Mouse (Mus musculus): ENCODE measurements around the gene Des.

DNA sequence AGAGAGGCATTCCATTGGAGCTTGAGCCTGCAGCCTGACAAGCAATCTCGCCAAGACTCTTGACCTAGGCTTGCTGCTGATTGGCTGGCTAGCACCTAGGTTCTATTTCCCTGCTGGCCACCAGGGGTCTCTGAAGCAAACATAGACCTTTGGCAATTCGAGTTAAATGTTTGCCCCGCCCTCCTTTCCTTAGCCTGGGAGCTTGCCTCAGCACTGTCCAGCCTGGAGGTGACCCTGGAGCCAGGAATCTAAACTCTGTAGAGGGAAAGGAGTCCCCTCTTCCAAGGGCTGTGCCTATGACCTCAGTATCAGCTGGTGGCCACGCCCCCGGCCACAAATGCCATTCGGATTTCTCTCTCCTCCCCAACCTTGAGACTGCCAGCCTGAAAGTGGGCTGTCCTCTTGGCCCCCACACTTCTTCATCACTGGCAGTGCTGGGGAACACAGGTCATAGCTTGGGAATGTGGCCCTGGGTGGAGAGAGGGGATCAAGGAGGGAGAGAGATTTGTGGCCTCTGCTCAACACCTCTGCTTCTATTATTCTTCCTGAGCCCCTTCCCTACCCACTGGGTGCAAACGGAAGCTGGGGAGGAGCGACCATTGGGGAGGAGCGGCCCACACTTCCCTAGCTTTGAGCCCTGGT is 38.8 kb downstream of the Des start:
- peak; percentile 65 to 83 (median 70) for TF ChIP-seq CTCF (IDR thresholded peaks at IDR 0.05 in 2 of 3, conservative IDR thresholded peaks at IDR 0.05 in 1 of 3; ENCODE audit: control insufficient read depth in 1 of 3, insufficient read depth in 1 of 3, low read depth in 2 of 3, low read length in 3 of 3, poor library complexity in 1 of 3, severe bottlenecking in 1 of 3)
- no peak for TF ChIP-seq CHD2 (IDR thresholded peaks at IDR 0.05; ENCODE audit: low read length)
- no peak for TF ChIP-seq EP300 (IDR thresholded peaks at IDR 0.05; ENCODE audit: low read depth in 1 of 2, low read length in 2 of 2)
- no peak for TF ChIP-seq MYC (IDR thresholded peaks at IDR 0.05; ENCODE audit: low read depth, low read length)
- no peak for TF ChIP-seq GATA1 (IDR thresholded peaks at IDR 0.05; ENCODE audit: low read depth, low read length)
- no peak for TF ChIP-seq MAFK (IDR thresholded peaks at IDR 0.05; ENCODE audit: borderline replicate concordance, low read depth, low read length)
- TF ChIP-seq RAD21 (IDR thresholded peaks at IDR 0.05; ENCODE audit: low read depth, low read length) = peak; percentile 47
